Mouse (Mus musculus) embryonic fibroblast, embryonic 13.5 days (primary cell): ENCODE results near the gene Ccdc8. TPM values are rescaled to one million over a fixed set of nuclear protein-coding genes. Genes with fewer than 3 reads are reported as not detected.

ENCODE experiments used
- H3K27ac ChIP-seq: 2 replicates; pipeline ENCODE4 v1.5.1; 2012; ENCODE audit warnings: low read length, control low read depth, inconsistent platforms; ENCODE audit not compliant: insufficient read depth
- H3K4me1 ChIP-seq: 2 replicates; pipeline ENCODE4 v1.6.1; 2011; ENCODE audit warnings: low read length; ENCODE audit not compliant: control insufficient read depth, insufficient read depth
- H3K4me3 ChIP-seq: 2 replicates; pipeline ENCODE4 v1.5.1; 2011; ENCODE audit warnings: mild to moderate bottlenecking, control low read depth, low read length; ENCODE audit not compliant: insufficient read depth
- CTCF ChIP-seq: IDR thresholded peaks from 2 replicates; pipeline ENCODE4 v1.5.1; 2011; ENCODE audit warnings: mild to moderate bottlenecking, control low read depth, low read length, moderate library complexity, borderline replicate concordance; ENCODE audit not compliant: insufficient read depth
- POLR2A ChIP-seq: IDR thresholded peaks from 2 replicates; pipeline ENCODE4 v1.6.1; 2011; ENCODE audit warnings: low read depth, mild to moderate bottlenecking, control low read depth, low read length, moderate library complexity
- polyA plus RNA-seq: library from polyadenylated mRNA; stranded (reverse); fragments of >200 nt; gene quantifications from 2 replicates; pipeline ENCODE4 v1.2.4, GENCODE M21; 2011; ENCODE audit warnings: low read depth; ENCODE audit not compliant: missing spikeins, insufficient read length

Gene Ccdc8
- polyA plus RNA-seq, 1 experiment, result 15.0 TPM

DNA sequence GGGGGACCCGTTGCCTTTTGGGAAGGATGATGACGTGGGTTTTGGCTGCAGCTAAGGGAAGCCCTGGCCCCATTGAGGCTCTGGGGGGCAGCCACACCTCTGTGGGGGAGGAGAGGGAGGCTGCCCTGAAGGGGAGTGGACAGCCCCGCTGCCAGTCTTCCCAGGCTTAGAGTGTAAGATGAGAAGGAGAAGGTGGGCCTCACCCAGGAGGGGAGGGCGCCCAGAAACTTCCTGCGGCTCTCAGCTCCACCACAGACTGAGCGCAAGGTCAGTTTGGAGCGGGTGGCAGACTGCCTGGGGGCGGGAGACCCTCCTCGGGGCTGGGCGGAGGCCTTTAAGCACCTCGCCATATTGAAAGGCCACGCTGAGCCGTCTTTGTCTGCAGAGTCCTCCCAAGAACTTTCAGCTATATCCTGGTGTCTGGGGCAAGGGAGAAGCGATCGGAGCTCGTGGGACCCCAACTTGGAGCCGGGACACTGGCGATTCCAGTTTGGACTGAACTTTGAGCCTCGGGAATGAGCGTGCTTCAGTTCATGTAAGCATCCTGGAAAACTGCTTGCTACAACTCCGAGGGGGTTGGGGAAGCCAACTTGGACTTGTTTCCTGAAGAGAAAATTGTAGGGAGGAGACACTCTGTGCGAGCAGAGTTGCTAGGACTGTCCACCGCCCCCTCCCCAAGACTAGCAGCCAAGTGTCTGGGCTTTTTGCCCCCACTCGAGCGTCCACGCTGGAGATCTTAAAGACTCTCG lies 1.3 kb downstream of the Ccdc8 start:
- no peaks in the 10 kb centered on the region for H3K4me1 ChIP-seq

DNA sequence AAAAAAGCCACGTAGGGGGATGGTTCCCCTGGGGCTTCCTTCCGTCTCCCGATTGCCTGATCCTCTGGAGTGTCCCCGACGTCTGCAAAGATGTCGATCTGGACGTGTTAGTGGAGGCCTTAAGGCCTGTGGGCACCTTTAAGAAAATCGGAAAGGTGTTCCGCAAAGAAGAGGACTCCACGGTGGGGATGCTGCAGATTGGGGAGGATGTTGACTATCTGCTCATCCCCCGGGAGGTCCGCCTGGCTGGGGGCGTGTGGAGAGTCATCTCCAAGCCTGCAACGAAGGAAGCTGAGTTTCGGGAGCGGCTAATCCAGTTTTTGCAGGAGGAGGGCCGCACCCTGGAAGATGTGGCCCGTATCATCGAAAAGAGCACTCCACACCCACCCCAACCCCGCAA lies 1.9 kb downstream of the Ccdc8 start:
- Histone ChIP-seq H3K4me1 (no peaks in the 10 kb centered on the region), H3K27ac (no peak overlapping the region), H3K4me3 (peak overlapping the region; percentile 75)
- no peak for TF ChIP-seq CTCF
- no peak for TF ChIP-seq POLR2A

More for the DNA sequence above, 1.3 kb downstream of the Ccdc8 start:
- Histone ChIP-seq H3K27ac (no peak overlapping the region), H3K4me3 (peak overlapping the region; percentile 75)
- TF ChIP-seq CTCF, result no peak
- TF ChIP-seq POLR2A, result peak; percentile 89

DNA sequence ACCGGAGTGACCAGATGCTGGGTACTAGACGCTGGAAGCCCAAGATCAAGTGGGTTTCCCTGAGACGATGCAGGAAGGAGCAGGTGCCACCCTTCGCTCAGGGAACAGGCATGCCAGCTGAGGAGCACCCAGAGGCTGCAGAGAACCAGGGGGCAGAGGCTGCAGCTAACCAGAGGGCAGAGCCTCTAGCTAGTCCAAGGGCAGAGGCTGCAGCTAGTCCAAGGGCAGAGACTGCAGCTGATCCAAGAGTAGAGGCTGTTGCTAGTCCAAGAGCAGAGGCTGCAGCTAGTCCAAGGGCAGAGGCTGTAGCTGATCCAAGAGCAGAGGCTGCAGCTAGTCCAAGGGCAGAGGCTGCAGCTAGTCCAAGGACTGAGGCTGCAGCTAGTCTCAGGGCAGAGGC lies 2.8 kb downstream of the Ccdc8 start:
- no peaks in the 10 kb centered on the region for H3K4me1 ChIP-seq
- no peak overlapping the region for H3K4me3 ChIP-seq
- H3K27ac ChIP-seq, result no peak overlapping the region
- TF ChIP-seq POLR2A (no peak), CTCF (no peak)

DNA sequence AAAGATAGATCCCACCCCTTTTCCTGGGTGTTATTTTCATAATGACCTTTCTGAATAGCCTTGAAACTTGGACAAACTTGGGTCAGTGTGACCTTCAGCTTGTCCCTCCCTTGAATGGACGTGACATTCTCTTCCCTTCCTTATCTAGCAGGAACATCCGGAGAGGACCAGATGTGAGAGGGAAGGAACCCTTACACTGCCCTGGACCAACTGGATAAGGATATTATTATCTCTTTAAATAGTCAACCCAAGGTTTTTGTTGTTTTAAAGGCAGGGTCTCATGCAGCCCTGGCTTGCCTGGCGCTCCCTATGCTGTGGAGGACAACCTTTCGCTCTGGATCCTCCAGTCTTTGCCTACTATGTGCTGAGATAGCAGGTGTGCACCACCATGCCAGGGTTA lies 6.7 kb downstream of the Ccdc8 start:
- Histone ChIP-seq H3K27ac (no peak overlapping the region), H3K4me3 (no peak overlapping the region), H3K4me1 (peaks cover 4% of the 10 kb centered on the region; the same call in 1 of the 2 replicates)
- no peak for TF ChIP-seq POLR2A
- no peak for TF ChIP-seq CTCF

DNA sequence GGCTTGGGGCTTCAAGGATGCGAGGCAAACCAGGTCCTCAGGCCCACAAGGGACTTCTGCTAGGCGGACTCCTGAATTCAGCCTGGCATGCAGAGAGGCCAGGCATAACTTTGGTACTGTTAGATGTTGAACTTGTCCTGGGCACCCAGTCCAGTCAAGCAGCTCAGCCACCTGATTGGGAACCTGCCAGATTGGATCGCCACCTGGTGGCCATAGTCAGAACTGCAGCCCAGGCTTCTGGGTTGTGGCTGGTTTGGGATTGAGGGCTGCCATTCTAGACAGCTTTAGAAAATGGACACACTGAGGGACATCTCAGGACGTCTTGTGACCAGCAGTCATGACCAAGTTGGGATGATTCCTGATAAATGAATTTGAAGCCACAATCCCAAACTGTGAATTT lies 7.1 kb downstream of the Ccdc8 start:
- Histone ChIP-seq H3K4me1 (peaks cover 4% of the 10 kb centered on the region; the same call in 1 of the 2 replicates), H3K27ac (no peak overlapping the region), H3K4me3 (no peak overlapping the region)
- TF ChIP-seq POLR2A, result no peak
- peak; percentile 65; the same call in 1 of the 2 replicates for TF ChIP-seq CTCF

DNA sequence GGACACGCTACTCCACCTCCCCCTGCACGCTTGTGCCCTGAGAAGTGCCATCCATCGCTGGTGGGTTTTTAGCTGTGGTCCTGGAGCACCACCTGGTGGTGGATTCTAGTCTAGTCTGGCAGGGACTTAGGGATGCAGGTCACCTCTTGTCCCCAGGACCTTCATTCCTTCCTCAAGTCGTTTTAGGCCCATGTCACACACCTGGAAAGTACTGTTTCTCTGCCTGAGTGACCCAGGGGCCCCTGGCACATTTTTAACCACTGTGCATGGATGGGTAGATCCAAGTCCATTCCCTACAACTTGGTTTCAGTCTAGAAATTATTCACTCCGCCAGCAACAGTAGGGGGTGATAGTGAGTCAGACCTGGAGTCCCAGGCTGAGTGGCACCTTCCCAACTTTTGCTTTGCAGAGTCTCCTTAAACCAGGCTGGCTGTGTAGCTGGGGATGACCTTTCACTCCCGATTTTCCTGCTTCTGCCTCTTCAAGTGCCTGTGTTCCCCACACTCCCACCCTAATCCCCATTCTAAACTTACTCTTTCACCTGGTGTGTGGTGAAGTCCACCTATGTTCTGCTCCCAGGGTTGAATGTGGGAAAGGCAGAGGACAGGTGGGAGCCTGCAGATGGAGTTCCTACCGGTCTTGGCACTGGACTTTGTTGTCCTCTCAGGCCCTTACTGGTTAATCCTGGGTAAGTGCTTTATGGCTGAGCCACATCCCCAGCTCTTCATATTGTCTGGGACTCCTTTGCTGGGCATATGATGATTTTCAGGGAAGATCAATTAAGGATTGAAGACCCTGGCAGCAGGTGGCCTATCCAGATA lies 10.1 kb downstream of the Ccdc8 start:
- Histone ChIP-seq H3K4me1 (peaks cover 4% of the 10 kb centered on the region; the same call in 1 of the 2 replicates), H3K27ac (no peak overlapping the region; the same call in 1 of the 2 replicates), H3K4me3 (no peak overlapping the region)
- peak; percentile 87 for TF ChIP-seq CTCF
- TF ChIP-seq POLR2A, result no peak

DNA sequence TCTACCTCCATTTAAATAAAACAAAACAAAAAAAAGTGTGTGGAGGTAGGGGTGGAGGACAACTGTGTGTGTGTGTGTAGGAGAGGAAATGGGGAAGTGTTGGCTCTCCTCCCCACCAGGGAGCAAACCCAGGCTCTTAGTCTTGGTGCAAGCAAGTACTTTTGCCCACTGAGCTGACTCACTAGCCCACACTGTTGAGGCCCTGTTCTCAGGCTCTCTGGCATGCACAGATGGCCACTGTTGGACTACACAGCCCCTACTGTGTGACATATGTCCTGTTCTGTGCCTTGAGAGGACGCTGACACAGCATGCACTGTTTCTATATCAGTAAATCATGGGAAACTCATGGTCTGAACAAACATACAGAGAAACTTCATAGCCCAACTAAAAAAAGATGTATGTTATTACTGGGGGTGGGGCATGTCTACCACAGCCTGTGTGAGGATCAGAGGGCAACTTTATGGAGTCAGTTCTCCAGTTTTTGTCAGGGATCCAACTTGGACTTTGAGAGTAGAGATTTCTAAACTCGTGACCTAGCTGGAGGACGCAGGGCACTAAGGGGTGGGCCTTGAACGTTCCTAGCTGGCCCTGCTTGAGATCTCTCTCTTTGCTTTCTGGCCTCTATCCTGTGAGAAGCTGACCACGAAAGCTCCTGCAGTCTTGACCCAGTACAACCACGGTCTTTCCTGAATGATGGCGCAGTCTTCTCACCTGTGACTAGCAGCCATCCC lies 10.9 kb downstream of the Ccdc8 start:
- TF ChIP-seq CTCF (no peak), POLR2A (no peak)
- Histone ChIP-seq H3K27ac (peak overlapping the region; percentile 0; the same call in 1 of the 2 replicates), H3K4me1 (peaks cover 4% of the 10 kb centered on the region; the same call in 1 of the 2 replicates)

DNA sequence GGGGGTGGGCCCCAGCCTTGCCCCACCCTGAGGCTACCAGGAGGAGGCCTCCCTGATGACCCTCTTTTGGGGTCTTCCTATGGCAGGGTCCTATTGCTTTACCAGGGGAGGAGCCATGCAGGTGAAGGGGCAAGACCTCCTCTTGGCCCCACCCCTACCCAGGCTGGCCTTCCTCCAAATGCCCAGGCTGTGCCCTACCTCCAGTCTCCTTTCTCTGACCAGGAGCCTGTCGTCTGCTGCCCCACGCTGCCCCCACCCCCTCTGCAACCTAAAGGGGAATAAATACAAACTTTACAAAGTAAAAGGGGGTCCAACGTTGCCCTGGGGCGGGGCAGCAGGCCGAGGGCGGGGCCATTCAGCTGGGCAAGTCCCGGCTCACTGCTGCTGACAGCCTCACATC lies 12.2 kb downstream of the Ccdc8 start:
- Histone ChIP-seq H3K4me3 (no peak overlapping the region), H3K27ac (no peak overlapping the region), H3K4me1 (peaks cover 4% of the 10 kb centered on the region; the same call in 1 of the 2 replicates)
- TF ChIP-seq POLR2A (no peak), CTCF (no peak)

More for the DNA sequence above, 10.9 kb downstream of the Ccdc8 start:
- H3K4me3 ChIP-seq, result no peak overlapping the region

DNA sequence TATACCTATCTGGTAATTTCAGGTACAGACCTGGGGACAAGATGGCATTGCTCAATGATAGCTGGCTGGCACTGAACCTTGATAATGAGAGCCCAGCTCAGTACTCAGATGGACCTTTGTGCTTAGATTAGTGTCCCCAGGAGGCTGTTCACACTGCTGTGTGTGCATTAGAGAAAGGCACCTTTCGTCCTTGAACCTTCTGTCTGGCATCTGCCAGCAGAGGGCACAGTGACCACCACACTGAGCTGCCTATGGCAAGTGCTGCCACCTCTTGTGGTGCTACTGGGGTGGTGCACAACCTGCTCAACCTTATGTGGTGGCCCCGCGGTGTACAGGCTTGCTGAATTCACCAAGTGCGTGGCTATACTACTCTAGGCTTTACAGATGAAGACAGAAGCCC lies 14.8 kb downstream of the Ccdc8 start:
- Histone ChIP-seq H3K4me1 (no peaks in the 10 kb centered on the region), H3K4me3 (no peak overlapping the region), H3K27ac (no peak overlapping the region)
- peak; percentile 94 for TF ChIP-seq CTCF
- TF ChIP-seq POLR2A, result no peak
